Mouse (Mus musculus) heart, embryonic 15.5 days (tissue): Measurements from ENCODE around the gene Hspa1a. TPM values are rescaled to one million over a fixed set of nuclear protein-coding genes. Genes with fewer than 3 reads are reported as not detected.
"Not testable (repeated sequence)": the region's sequence is repeated elsewhere in the genome, so short reads cannot be mapped to it uniquely, and the experiment has no call there.

ENCODE experiments used
- ATAC-seq: fragments of 200-750 bp; cut with Nextera tagmentation; replicated peaks from 2 replicates; pipeline ENCODE4 v1.8.0; 2017; ENCODE audit warnings: low read depth, moderate TSS enrichment; ENCODE audit not compliant: insufficient number of reproducible peaks, insufficient read depth, low FRiP score
- H3K27ac ChIP-seq: fragments of 300-500 bp; sonication (generic); 2 replicates; pipeline ENCODE4 v1.5.1; 2015; ENCODE audit warnings: mild to moderate bottlenecking, inconsistent platforms
- H3K27me3 ChIP-seq: fragments of 300-500 bp; sonication (generic); 2 replicates; pipeline ENCODE4 v1.6.1; 2015; ENCODE audit warnings: inconsistent platforms
- H3K36me3 ChIP-seq: fragments of 300-500 bp; sonication (generic); 2 replicates; pipeline ENCODE4 v1.6.1; 2015; ENCODE audit warnings: mild to moderate bottlenecking, inconsistent platforms
- H3K4me1 ChIP-seq: fragments of 300-500 bp; sonication (generic); replicated peaks from 2 replicates; pipeline ENCODE4 v1.6.1; 2015; ENCODE audit warnings: inconsistent platforms
- H3K4me2 ChIP-seq: fragments of 300-500 bp; sonication (generic); 2 replicates; pipeline ENCODE4 v1.6.1; 2015; ENCODE audit warnings: inconsistent platforms, mild to moderate bottlenecking, moderate library complexity
- H3K4me3 ChIP-seq: fragments of 300-500 bp; sonication (generic); 2 replicates; pipeline ENCODE4 v1.5.1; 2015; ENCODE audit warnings: mild to moderate bottlenecking, inconsistent platforms
- H3K9ac ChIP-seq: fragments of 300-500 bp; sonication (generic); 2 replicates; pipeline ENCODE4 v1.6.1; 2015; ENCODE audit warnings: mild to moderate bottlenecking, inconsistent platforms
- H3K9me3 ChIP-seq: fragments of 300-500 bp; sonication (generic); replicated peaks from 2 replicates; pipeline ENCODE4 v1.6.1; 2016; ENCODE audit warnings: inconsistent platforms
- WGBS: fragments of 180-500 bp; shearing (Covaris S2); methylation state at CpG from one replicate; pipeline ENCODE4 v1.1.7; 2015; ENCODE audit warnings: mixed read lengths; 5-methylcytosine and 5-hydroxymethylcytosine counted together
- polyA plus RNA-seq: library from polyadenylated mRNA; unstranded; fragments of >200 nt; fragmentation: Nextera tagmentation; extraction: Ambion mirVana; gene quantifications from 2 replicates; pipeline ENCODE4 v1.2.1, GENCODE M21; 2015

Hspa1a gene
- polyA plus RNA-seq, 1 experiment from 2014 or later = 3.5 TPM

DNA sequence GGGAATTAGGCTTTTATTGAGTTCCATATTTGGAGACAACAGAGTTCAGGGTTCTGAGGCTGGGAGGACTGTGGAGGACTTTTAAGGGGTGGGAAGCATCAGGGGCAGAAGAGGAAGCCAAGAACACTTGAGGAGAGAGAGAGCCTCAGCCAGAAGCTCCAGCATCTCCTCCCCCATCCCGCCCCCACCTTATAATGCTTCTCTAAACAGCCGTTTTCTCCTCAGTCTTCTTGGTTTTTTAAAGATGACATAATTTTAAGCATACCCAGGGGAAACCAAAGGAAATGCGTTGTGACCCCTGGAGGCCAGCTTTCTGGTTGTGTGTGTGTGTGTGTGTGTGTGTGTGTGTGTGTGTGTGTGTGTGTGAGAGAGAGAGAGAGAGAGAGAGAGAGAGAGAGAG, 9.8 kb downstream of the Hspa1a start:
- WGBS = 39% methylated on average over 3 of the region's 3 CpGs
- H3K4me2 ChIP-seq = no peak overlapping the region
- no peak for ATAC-seq
- H3K27ac ChIP-seq = no peak overlapping the region
- no peak overlapping the region for H3K9ac ChIP-seq
- H3K36me3 ChIP-seq = no peaks in the 10 kb centered on the region
- H3K27me3 ChIP-seq = no peaks in the 10 kb centered on the region
- H3K4me3 ChIP-seq = no peak overlapping the region
- H3K9me3 ChIP-seq = no peaks in the 10 kb centered on the region
- 0 out of 2 replicates have a peak, but pooled peaks cover 7% of the 10 kb centered on the region for H3K4me1 ChIP-seq

DNA sequence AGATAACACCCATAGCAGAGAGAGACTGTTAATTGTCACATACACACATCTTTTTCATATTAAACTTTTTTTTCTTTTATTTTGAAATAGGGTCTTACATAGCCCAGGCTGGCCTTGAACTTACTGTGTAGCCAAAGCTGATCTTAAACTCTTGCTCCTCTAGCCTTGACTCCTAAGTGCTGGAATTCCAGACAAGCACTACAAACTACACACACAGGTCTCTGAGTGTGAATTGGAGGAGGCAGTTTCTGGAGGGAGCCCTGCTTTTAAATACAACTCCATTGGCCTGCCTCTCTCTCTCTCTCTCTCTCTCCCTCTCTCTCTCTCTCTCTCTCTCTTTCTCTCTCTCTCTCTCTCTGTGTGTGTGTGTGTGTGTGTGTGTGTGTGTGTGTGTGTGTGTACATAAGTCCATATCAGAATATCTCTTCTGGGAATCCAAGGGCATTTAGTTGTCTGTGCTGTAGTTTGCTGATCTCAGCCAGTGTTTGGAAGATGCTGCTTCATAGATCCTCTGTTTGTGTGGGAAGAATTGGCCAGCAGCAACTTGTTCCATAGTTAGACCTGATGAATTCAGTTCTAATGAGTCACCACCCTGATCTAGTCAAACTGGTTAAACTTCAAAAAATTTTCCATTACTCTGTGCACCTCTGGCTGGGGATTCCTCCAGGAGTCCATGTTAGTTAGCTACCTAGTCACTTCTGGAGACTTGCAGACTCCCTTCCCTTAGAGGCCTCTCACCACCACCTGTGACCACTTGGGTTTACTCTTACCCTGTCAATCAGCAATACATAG, 11.1 kb downstream of the Hspa1a start:
- ATAC-seq = no peak

DNA sequence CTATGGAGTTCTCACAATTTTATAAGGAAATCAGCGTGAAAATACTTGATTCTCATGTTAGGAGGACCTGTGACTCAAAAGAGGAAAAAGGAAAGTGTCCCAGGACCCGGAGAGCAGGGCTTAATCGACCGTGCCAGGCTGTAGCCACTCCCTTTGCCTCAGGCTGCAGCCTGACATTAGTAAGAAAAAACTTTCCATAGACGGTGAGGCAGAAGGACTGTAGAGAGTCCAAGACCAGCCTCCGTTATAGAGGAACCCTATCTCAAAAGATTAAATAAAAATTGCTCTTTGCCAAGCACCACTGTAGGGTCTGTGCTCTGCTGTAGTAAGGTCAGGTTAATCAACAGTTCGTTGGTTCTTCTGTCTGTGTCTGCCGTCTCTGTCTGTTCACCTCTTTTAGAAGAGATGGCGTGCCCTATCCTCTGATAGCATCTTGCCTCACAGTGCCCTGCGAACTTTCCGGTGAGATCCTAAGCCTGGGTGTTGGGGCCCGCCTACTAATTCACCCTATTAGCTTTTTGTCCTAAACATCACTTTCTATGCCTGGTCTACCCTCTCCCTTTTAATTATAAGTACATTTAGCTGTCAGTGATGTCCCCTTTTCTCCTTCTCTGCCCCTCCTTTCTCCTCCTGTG, 12.0 kb downstream of the Hspa1a start:
- Histone ChIP-seq H3K4me3 (peak overlapping the region; percentile 67), H3K9ac (peak overlapping the region; percentile 76), H3K9me3 (no peaks in the 10 kb centered on the region), H3K36me3 (no peaks in the 10 kb centered on the region), H3K27me3 (peaks cover 5% of the 10 kb centered on the region), H3K27ac (peak overlapping the region; percentile 98), H3K4me2 (peak overlapping the region; percentile 79), H3K4me1 (0 out of 2 replicates have a peak, but pooled peaks cover 7% of the 10 kb centered on the region)
- WGBS = 9% methylated on average over 12 of the region's 12 CpGs
- no peak for ATAC-seq

More for the DNA sequence above, 11.1 kb downstream of the Hspa1a start:
- H3K9me3 ChIP-seq = no peaks in the 10 kb centered on the region
- H3K4me2 ChIP-seq = no peak overlapping the region
- H3K27me3 ChIP-seq = peaks cover 5% of the 10 kb centered on the region
- H3K4me3 ChIP-seq = no peak overlapping the region
- H3K9ac ChIP-seq = no peak overlapping the region
- H3K36me3 ChIP-seq = no peaks in the 10 kb centered on the region
- H3K4me1 ChIP-seq = 0 out of 2 replicates have a peak, but pooled peaks cover 7% of the 10 kb centered on the region
- 0 out of 2 replicates have a peak overlapping the region, but pooled peaks have one; percentile 30 for H3K27ac ChIP-seq

DNA sequence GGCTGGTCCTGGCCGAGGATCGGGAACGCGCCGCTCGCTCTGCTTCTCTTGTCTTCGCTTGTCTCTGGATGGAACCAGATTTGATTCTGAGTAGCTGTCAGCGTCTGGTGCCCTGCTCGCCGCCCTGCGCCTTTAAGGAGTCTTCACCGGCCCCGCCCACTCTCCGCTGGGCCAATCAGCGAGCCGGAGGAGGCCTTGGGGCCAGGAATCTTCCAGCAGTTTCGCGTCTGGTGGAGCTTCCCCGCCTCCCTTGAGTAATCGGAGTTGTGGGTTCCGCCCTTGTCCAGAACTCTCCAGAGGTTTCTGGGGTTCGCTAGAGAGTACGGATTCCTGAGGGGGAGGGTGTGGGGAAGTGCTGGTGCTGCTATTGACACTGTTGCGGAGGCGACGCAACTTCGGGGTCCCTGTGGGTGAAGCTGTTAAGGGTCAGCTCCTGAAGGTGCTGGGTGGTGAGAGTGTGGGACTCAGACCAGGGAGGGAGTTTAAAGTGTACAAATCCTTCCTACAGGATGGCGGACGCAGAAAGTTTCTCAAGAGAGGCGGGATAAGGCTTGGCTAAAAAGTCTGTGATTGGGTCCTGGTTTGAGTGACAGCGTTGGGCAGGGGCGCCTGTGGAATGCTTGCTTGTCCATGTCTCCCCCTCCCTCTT, 12.7 kb downstream of the Hspa1a start, which contains the start of gene Hspa1b:
TSS of gene Hspa1b (minus strand) at position 109 of the 649 bp plus-strand sequence.
- Histone ChIP-seq H3K9ac (peak within 1 kb of the TSS; percentile 76), H3K4me3 (peak within 1 kb of the TSS; percentile 67), H3K27ac (peak within 1 kb of the TSS; percentile 98), H3K4me2 (peak within 1 kb of the TSS; percentile 79)
- not testable (repeated sequence) for H3K27me3 ChIP-seq, H3K4me1 ChIP-seq, H3K36me3 ChIP-seq, H3K9me3 ChIP-seq
- WGBS = under 1% methylated on average over 30 of the region's 32 CpGs
- peak; percentile 90 for ATAC-seq

DNA sequence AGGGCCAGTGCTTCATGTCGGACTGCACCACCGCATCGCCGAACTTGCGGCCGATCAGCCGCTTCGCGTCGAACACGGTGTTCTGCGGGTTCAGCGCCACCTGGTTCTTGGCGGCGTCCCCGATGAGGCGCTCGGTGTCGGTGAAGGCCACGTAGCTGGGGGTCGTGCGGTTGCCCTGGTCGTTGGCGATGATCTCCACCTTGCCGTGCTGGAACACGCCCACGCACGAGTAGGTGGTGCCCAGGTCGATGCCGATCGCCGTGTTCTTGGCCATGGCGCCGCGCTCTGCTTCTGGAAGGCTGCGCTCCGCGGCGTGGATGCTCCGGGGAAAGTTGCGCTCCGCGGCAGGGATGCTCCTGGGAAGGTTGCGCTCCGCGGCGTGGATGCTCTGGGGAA, 13.2 kb downstream of the Hspa1a start:
- H3K27me3 ChIP-seq, H3K36me3 ChIP-seq, H3K27ac ChIP-seq, H3K4me1 ChIP-seq, H3K9me3 ChIP-seq, H3K9ac ChIP-seq: not testable (repeated sequence)
- WGBS = under 1% methylated on average over 15 of the region's 47 CpGs
- peak overlapping the region; percentile 67 for H3K4me3 ChIP-seq
- H3K4me2 ChIP-seq = peak overlapping the region; percentile 79
- peak; percentile 7; the same call in 1 of the 2 replicates for ATAC-seq

DNA sequence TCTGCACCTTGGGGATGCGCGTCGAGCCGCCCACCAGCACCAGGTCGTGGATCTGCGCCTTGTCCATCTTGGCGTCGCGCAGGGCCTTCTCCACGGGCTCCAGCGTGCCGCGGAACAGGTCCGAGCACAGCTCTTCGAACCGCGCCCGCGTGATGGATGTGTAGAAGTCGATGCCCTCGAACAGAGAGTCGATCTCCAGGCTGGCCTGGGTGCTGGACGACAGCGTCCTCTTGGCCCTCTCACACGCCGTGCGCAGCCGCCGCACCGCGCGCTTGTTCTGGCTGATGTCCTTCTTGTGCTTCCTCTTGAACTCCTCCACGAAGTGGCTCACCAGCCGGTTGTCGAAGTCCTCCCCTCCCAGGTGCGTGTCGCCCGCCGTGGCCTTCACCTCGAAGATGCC, 14.0 kb downstream of the Hspa1a start:
- not testable (repeated sequence) for H3K36me3 ChIP-seq, H3K9me3 ChIP-seq, H3K4me2 ChIP-seq, H3K27me3 ChIP-seq, ATAC-seq, H3K27ac ChIP-seq, H3K4me1 ChIP-seq, H3K4me3 ChIP-seq, H3K9ac ChIP-seq
- WGBS = 22% methylated on average over 28 of the region's 40 CpGs

DNA sequence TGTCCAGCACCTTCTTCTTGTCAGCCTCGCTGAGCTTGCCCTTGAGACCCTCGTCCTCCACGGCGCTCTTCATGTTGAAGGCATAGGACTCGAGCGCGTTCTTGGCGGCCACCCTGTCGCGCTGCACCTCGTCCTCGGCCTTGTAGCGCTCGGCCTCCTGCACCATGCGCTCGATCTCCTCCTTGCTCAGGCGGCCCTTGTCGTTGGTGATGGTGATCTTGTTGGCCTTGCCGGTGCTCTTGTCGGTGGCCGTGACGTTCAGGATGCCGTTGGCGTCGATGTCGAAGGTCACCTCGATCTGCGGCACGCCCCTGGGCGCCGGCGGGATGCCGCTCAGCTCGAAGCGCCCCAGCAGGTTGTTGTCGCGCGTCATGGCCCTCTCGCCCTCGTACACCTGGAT, 14.7 kb downstream of the Hspa1a start:
- not testable (repeated sequence) for ATAC-seq

DNA sequence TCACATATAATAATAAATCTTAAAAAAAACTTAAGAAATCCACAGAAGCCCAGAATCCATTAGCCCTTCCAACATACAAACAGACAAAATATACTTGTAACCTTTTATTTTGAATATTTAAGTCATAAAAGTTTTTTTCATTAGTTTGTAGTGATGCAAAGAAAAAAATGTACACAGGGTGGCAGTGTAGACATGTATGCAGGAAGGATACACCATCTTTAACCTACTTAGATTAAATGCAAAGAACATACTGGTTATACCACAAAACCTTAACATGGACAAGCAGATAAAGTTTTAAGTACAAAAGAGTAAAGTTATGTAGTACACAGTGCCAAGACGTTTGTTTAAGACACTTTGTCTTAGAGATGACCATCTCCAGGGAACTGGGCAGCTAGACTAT, 15.6 kb downstream of the Hspa1a start:
- no peak overlapping the region for H3K4me2 ChIP-seq
- peaks cover 5% of the 10 kb centered on the region for H3K27me3 ChIP-seq
- H3K27ac ChIP-seq = no peak overlapping the region
- ATAC-seq = no peak
- 39% methylated on average over 1 of the region's 1 CpGs for WGBS
- peaks cover 9% of the 10 kb centered on the region for H3K4me1 ChIP-seq
- H3K4me3 ChIP-seq = no peak overlapping the region
- no peak overlapping the region for H3K9ac ChIP-seq
- no peaks in the 10 kb centered on the region for H3K36me3 ChIP-seq
- H3K9me3 ChIP-seq = no peaks in the 10 kb centered on the region

More for the DNA sequence above, 14.7 kb downstream of the Hspa1a start:
- H3K27me3 ChIP-seq, H3K4me3 ChIP-seq, H3K4me2 ChIP-seq, H3K4me1 ChIP-seq, H3K9me3 ChIP-seq, H3K9ac ChIP-seq, H3K36me3 ChIP-seq, H3K27ac ChIP-seq: not testable (repeated sequence)
- WGBS = 17% methylated on average over 38 of the region's 40 CpGs

DNA sequence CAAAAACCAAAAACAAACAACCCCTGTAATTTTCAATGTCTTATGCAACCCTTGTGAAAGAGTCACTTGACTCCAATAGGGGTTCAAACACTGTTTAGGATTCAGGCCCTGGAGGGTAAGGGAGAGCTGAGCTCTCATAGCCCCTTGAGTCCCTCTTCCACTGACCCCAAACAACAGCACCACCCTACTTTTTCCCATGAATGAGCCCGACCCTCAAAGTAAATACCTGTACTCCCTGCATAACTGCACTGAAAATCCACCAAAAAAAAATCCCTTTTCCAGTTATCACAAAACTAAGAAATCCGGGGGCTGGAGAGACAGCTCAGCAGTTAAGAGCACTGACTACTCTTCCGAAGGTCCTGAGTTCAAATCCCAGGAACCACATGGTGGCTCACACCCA, 16.1 kb downstream of the Hspa1a start:
- 0 out of 2 replicates have a peak, but pooled peaks cover under 1% of the 10 kb centered on the region for H3K36me3 ChIP-seq
- H3K27me3 ChIP-seq = peaks cover 5% of the 10 kb centered on the region
- WGBS = 69% methylated on average over 3 of the region's 3 CpGs
- peaks cover 13% of the 10 kb centered on the region for H3K4me1 ChIP-seq
- no peak overlapping the region for H3K4me3 ChIP-seq
- H3K9me3 ChIP-seq = no peaks in the 10 kb centered on the region
- H3K27ac ChIP-seq = no peak overlapping the region
- H3K4me2 ChIP-seq = no peak overlapping the region
- no peak overlapping the region for H3K9ac ChIP-seq
- ATAC-seq = no peak

DNA sequence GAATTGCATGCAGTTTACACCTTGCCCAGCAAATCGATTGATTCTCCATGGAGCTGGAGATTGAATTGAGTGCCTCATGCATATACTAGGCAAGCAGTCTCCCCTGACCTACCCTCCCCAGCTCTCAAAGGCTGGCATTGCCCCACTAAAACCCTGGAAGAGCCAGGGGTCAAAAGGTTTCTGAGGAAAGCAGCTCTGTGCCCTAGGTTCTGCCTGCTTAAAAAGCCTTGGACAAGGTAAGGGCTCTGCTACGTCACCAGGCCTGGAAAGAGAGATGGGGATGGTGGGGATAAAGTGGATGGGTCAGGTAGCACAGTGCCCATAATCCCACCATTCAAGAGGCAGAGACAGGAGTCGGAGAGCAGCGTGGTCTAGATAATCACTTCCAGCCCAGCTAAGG, 17.1 kb downstream of the Hspa1a start:
- peaks cover 11% of the 10 kb centered on the region for H3K36me3 ChIP-seq
- no peak for ATAC-seq
- H3K9ac ChIP-seq = no peak overlapping the region
- WGBS = 78% methylated on average over 4 of the region's 4 CpGs
- H3K27me3 ChIP-seq = peaks cover 5% of the 10 kb centered on the region
- H3K4me2 ChIP-seq = no peak overlapping the region
- H3K9me3 ChIP-seq = no peaks in the 10 kb centered on the region
- H3K4me1 ChIP-seq = peaks cover 15% of the 10 kb centered on the region
- H3K4me3 ChIP-seq = no peak overlapping the region
- H3K27ac ChIP-seq = no peak overlapping the region

DNA sequence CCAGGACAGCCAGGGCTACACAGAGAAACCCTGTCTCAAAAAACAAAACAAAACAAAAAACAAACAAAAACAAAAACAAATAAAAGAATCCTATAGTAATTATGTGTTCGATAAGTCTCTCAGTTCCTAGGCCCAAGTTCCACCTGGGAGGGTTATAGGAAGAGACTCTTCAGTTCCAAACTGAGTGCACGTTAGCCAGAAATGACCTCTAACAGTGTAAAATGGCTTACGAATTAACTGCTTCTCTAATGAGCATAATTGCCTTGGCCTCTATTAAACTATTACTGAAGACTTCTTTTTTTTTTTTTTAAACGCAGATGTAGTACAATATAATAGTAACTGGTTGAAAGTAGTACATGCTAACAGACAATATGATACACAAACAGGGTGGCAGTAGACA, 18.1 kb downstream of the Hspa1a start:
- H3K9ac ChIP-seq = no peak overlapping the region
- WGBS = 90% methylated on average over 4 of the region's 4 CpGs
- H3K4me1 ChIP-seq = peaks cover 14% of the 10 kb centered on the region
- no peak for ATAC-seq
- H3K9me3 ChIP-seq = no peaks in the 10 kb centered on the region
- no peak overlapping the region for H3K4me2 ChIP-seq
- H3K36me3 ChIP-seq = peaks cover 16% of the 10 kb centered on the region
- no peak overlapping the region for H3K27ac ChIP-seq
- H3K4me3 ChIP-seq = no peak overlapping the region
- peaks cover 5% of the 10 kb centered on the region for H3K27me3 ChIP-seq
